Mouse (Mus musculus) MEL (cell line): Measurements from ENCODE around the gene 2410004B18Rik.

Experiments
- CTCF ChIP-seq, 3 experiments: IDR thresholded peaks in 2 of 3; conservative IDR thresholded peaks in 1 of 3; 2 replicates each; pipeline ENCODE4 v1.5.1; 2011 to 2012; ENCODE audit warnings: low read length in 3 of 3, low read depth in 2 of 3, mild to moderate bottlenecking in 2 of 3, improper control_type of control experiment in 1 of 3, inconsistent platforms in 1 of 3, mixed read lengths in 1 of 3, moderate library complexity in 1 of 3; ENCODE audit not compliant: control insufficient read depth in 1 of 3, insufficient read depth in 1 of 3, poor library complexity in 1 of 3, severe bottlenecking in 1 of 3
- POLR2AphosphoS2 ChIP-seq: IDR thresholded peaks from 2 replicates; pipeline ENCODE4 v1.6.1; 2011; ENCODE audit warnings: low read length, improper control_type of control experiment
- TBP ChIP-seq: IDR thresholded peaks from 2 replicates; pipeline ENCODE4 v1.8.0; 2011; ENCODE audit warnings: low read depth, low read length, improper control_type of control experiment

GRCm38 (mm10) chr3:145969031-145969501 lies 31.3 kb downstream of the 2410004B18Rik start:
- TF ChIP-seq POLR2AphosphoS2: no peak
- TF ChIP-seq CTCF (IDR thresholded peaks at IDR 0.05 in 2 of 3, conservative IDR thresholded peaks at IDR 0.05 in 1 of 3; ENCODE audit: control insufficient read depth in 1 of 3, insufficient read depth in 1 of 3, low read depth in 2 of 3, low read length in 3 of 3, poor library complexity in 1 of 3, severe bottlenecking in 1 of 3): no peak
- no peak for TF ChIP-seq TBP
